Comparison of ENCODE assay signal across 8 mouse cellular contexts in genomic region chr1:134078802-134079476, GRCm38 (mm10). TPM values are rescaled to one million over a fixed set of nuclear protein-coding genes. Genes with fewer than 3 reads are reported as not detected.
DNase-seq lines count a peak whose midpoint lies in the region; ATAC-seq lines count a peak whose summit lies in the region.

Btg2 (minus strand) TSS chr1:134079120.

- H3K4me1 ChIP-seq in hindbrain, embryonic 10.5 days (replicated peaks) = peaks cover 71% of the 10 kb centered on the region

- ATAC-seq in frontal cortex, adult (ENCODE audit: low TSS enrichment) = peak; percentile 67

- H3K9me3 ChIP-seq in hindbrain, embryonic 10.5 days = no peaks in the 10 kb centered on the region

- H3K36me3 ChIP-seq in hindbrain, embryonic 10.5 days = peaks cover 36% of the 10 kb centered on the region

- H3K4me3 ChIP-seq in hindbrain, embryonic 10.5 days = peak within 1 kb of the TSS; percentile 65

- no peaks in the 10 kb centered on the region for H3K27me3 ChIP-seq in hindbrain, embryonic 10.5 days (ENCODE audit: insufficient read depth, poor library complexity, severe bottlenecking)

- WGBS in hindbrain, embryonic 10.5 days = under 1% methylated on average over 62 of the region's 62 CpGs

- DNase-seq in MEL-GATA-1-ER (ENCODE audit: extremely low read depth, low read depth) = peak; percentile 74
- peak; percentile 98 for DNase-seq in cerebellum, adult 8-10 months
- peak; percentile 97 for DNase-seq in hindbrain, embryonic 10.5 days (ENCODE audit: low spot score)
- DNase-seq in layer of hippocampus, postnatal 10 days (ENCODE audit: low spot score in 2 of 2) = peak; percentile 93 to 95
- DNase-seq in lung, postnatal 10 days = peak; percentile 98
- DNase-seq in ovary, postnatal 36 days (ENCODE audit: low spot score) = peak; percentile 98
- peak; percentile 97 for DNase-seq in thymus, postnatal 25 days

- peak within 1 kb of the TSS; percentile 88 for H3K27ac ChIP-seq in hindbrain, embryonic 10.5 days

RNA-seq across cellular contexts. Expression of gene Btg2, which starts in this region (rescaled TPM):
- 100.0 and 117 TPM in 2 replicates for polyA plus RNA-seq in hindbrain, embryonic 10.5 days (2016; fragmentation: Nextera tagmentation; extraction: Ambion mirVana)
- 10 to 100 TPM; 13.1 to 14.3 TPM for total RNA-seq in layer of hippocampus, postnatal 10 days (2021)

Comparison
In these comparisons a context has a peak if more than half of its experiments do, and no peak if none do; other contexts are left out.
1. Peak in every context shown above with its lines: DNase-seq, ATAC-seq, H3K4me3 ChIP-seq and H3K27ac ChIP-seq.